Mouse (Mus musculus): ENCODE data around the gene Tapt1.
"Not testable (repeated sequence)": the region's sequence is repeated elsewhere in the genome, so short reads cannot be mapped to it uniquely, and the experiment has no call there.

Gene Tapt1

DNA sequence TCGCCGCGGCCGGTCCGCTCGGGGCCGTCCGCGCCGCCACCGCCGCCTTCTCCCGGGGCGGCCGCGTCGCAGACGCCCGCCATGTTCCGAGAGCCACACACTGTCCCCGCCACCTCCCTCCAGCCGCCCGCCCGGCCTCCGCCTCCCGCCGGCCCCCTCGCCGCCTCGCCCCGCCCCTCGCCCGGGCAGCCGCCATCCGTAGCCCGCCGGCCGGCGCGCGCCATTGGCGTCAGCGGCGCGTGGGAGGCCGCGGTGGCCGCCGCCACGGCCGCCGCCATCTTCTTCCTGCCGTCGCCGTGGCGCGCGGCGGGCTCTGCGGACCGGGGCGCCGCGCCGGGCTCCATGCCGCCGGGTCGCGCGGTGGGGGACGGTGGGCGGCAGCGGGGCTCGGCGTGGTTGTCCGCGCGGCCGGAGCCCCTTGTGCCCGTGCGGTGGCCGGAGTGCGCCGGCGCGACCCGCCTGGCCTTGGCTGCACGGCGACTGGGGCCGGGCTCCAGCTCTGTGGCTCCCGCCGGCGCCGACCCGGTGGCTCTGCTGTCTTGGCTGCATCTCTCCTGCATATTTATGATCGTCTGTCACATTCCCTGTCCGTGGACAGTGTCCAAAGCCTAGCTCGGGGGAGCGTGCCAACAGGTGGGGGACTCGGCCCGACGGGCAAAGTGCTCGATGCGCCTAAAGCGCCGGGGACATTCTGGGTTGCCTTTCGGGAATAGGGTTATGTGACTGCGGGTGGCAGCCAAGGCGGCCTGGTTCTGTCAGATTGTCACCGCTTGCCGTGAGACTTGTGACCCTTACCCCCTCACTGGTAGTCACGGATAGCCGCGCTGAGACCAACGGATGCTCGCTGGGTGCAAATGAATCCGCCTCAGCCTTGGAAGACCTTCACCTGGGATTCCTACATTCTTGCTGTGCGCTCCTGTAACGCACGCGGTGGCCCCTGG, at the start of gene Tapt1:
Tapt1 (minus strand) TSS at position 106 of the 941 bp plus-strand sequence.
- in situ Hi-C loops (cut with MboI, MseI), result loop anchor here (25.0 kb wide), 1 partner anchor 989 kb away; the partner anchor contains the start of gene Cpeb2

DNA sequence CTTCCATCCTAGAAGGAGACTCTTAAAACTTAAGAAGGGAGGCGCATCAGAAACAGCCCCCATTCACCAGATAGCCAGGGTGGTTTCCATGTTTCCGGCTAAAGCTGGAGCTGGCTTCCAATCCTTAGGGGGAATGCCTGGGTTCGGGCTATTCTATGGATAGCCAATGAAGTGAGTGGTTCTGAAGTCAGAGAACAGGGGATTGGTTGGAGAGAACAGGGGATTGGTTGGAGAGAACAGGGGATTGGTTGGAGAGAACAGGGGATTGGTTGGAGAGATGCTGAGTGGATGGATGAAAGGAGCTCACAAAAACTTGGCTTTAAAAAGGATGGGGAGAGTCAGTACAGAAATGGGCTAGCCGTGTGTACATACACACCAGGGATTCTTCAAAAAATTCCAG, 45.1 kb upstream of the Tapt1 start:
- in situ Hi-C loops (cut with MboI, MseI), result no loop called here

DNA sequence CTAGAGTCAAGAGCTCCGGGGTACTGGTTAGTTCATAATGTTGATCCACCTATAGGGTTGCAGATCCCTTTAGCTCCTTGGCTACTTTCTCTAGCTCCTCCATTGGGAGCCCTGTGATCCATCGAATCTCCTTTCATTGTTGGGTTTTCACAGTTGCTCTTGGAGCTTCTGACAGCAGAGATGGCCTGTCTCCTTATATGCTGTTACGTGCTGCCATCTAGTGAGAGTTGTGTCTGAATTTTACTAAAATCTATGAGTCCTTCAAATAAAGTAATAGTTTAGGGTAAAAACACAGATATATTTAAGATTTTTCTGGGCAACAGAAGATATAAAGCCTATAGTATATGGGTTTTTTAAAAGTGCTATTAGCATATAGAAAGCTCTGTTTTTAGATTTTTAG, 42.1 kb upstream of the Tapt1 start:
- in situ Hi-C loops (cut with MboI, MseI), result not testable (repeated sequence)

DNA sequence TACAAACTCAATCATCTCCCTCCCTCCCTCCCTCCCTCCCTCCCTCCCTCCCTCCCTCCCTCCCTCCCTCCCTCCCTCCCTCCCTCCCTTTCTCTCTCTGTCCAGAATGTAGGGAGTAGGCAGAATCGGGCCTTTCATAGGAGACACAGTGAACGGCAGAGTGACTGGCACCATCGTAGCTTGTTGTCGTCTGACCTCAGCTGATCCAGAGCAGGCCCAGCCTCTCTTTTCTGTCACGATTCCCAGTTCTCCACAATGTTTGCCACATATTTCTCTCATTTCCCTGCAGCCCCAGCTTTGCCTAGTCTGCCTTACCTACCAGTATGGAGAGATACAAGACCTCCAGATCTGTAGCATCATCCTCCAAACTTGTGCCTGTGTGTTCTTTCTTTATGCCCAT, 35.3 kb upstream of the Tapt1 start:
- in situ Hi-C loops (cut with MboI, MseI), result no loop called here

DNA sequence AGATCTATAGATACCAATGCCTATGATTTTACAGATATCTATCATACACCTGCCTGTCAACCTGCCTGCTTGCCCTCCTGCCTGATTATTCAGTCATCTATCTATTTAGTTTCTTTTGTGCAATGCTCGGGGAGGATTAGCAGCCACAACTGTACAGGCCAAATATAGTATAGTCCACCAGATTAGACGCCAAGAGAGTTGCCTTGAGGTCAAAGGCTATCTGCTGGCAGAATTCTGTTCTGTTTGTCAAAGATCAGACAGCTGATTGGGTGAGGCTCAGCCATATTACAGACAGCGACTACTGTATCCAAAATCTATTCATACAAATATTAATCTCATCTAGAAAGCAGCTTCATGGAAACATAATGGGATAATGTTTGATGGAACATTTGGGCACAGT, 34.7 kb upstream of the Tapt1 start:
- in situ Hi-C loops (cut with MboI, MseI), result no loop called here

DNA sequence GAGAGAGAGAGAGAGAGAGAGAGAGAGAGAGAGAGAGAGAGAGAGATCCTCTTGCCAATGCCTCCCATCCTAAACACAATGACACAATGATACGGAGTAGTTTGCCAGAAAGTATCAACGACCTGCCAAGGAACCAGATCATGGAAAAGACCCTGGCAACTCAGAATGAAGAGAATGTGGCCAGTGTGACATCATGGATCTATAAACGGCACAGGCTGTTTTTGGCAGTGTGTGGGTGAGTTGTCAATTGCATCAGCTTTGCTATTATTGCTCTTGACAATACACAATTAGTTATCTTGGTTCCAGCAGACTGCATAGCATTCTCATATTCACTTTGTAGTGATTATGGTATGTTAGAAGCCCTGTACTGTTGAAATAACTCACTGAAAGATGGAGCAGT, 33.3 kb upstream of the Tapt1 start:
- in situ Hi-C loops (cut with MboI, MseI), result loop anchor here (5.0 kb wide), 3 partner anchors 37 to 312 kb away; no protein-coding TSS in a partner anchor

DNA sequence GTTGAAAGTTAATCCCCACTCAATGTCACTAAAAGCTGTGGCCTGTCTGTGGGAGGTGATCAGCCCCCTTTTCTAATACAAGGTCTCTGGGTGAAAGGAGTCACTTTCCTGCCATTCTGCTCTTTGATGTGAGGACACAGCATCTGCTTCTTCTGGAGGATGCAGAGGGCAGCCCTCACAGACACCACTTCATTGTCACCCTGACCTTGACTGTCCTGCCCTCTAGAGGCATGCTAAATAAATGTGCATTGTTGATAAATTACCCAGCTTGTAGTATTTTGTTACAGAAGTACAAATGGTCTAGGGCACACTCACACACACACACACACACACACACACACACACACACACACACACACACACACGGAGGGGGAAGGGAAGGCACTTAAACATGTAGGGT, 31.7 kb upstream of the Tapt1 start:
- in situ Hi-C loops (cut with MboI, MseI), result loop anchor here (5.0 kb wide), 3 partner anchors 36 to 311 kb away; no protein-coding TSS in a partner anchor

DNA sequence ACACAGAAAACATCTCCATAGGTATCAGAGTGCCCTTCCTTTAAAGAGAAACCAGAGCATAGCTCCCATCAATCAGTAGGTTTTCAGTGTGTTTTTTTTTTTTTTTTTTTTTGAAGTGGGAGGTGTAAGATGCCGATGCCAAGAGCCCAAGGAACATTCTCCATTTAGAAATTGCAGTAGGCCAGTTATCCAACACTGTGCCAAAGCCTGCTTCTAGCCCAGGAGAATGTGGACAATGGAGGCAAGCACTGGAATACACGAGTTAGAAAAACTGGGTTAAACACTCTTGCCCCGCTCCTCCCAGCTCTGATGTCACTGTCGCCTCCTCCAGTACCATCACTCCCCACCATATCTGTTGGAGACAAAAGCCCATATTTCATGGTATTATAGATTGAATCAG, 31.0 kb upstream of the Tapt1 start:
- in situ Hi-C loops (cut with MboI, MseI), result loop anchor here (5.0 kb wide), 3 partner anchors 35 to 310 kb away; no protein-coding TSS in a partner anchor

DNA sequence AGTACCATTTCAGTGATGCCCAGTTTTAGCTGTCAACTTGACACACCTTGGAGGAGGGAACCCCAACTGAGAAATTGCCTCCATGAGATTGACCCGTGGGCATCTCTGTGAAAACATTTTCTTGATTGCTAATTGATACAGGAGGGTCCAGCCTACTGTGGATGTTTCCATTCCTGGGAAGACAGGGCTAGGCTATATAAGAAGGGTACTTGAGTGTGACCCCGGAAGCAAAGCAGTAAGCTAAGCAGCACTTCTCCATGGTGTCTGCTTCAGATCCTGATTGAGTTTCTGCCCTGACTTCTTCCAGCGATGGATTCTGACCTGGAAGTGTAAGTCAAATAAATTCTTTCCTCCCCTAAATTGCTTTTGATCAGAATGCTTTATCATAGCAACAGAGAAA, 30.1 kb upstream of the Tapt1 start:
- in situ Hi-C loops (cut with MboI, MseI), result loop anchor here (5.0 kb wide), 3 partner anchors 34 to 309 kb away; no protein-coding TSS in a partner anchor

DNA sequence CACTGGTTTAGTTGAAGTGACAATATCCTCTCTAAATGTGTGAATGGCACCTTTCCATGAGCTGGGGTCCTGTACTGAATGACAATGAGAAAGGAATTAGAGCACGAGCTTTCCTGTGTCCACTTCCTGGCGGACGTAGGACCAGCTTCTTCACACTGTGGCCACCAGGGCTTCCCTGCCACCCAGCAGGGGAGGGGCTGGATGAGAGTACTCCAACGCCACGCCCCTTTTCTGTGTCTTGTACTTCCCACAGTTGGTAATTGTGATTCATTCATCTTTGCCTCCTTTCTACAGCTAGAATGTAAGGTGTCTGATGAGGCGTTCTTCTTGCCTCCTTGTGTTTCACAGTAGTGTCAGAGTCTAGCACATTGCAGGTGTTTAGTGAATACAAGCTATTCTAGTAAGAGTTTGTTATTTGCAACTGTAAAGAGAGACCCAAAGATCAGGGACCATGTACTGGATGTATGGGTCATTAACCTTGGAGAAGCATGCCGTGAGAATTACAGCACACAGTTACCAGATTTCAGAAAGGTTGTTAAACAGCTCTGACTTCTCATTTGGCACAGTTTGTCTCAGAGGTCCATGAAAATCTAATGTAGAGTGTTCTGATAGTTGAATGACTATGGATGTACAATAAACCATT, 29.5 kb upstream of the Tapt1 start:
- in situ Hi-C loops (cut with MboI, MseI), result loop anchor here (5.0 kb wide), 3 partner anchors 34 to 309 kb away; no protein-coding TSS in a partner anchor

DNA sequence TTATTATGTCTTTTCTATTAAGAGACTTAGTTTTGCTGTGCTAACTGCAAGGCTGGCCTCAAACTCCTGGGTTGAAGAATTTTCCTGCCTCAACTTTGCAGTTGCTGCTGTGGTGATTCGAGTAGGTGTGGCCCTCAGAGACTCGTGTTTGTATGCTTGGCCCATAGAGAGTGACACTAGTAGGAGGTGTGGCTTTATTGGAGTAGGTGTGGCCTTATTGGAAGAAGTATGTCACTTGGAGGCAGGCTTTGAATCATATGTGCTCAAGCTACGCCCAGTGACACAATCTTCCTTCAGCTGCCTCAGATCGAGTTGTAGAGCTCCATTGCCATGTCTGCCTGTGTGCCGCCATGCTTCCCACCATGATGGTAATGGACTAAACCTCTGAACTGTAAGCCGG, 27.0 kb upstream of the Tapt1 start:
- in situ Hi-C loops (cut with MboI, MseI), result no loop called here

DNA sequence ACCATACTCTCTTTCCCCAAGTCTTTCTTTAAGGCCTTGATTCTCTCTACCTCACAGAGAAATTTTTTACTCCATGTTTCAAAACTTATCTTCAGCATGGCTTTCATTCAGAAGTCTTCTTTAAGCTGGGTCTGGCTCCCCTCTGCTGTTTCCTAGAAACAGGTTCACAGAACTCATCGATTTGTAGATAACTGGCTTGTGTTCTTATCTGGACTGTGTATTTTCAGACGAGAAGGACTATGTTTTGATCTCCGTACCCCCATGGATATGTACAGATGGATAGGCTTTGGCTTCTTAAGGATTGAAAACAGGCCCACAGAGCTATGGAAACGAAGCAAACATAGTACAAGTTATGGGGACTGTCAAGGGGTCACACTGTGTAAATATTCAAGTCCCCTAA, 26.0 kb upstream of the Tapt1 start:
- in situ Hi-C loops (cut with MboI, MseI), result no loop called here

DNA sequence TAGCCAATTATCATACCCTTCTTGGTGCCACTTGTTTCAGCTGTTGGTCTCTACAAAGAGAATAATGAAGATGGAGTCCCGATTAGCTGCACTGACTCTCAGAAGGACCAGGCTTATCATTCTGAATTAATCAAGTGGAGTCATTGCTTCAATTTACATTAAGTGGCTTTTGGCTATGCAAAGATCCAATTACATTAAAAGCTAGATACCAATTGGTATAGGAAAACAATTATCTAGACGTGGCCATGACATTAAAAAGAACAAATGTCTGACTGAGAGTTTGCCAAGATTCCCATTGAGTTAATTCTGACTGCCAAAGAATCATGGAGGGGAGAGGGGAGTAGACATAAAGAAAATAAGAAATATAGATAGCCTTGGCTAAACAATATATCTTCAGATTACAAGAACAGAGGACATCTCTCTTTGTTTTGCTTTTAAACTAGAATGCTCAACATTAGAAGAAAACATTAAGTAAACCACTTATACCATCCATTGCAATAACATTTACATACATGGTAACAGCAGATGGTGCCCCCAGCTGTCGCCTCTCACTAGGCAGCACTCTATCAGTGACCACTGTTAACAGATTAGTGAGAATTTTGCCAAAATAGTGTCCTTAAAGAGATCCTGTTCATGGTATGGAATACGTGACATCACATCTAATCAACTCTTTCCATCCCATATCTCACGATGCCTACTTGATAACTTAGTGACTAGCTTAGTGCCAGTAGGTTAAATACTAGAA, 24.0 kb upstream of the Tapt1 start:
- in situ Hi-C loops (cut with MboI, MseI), result no loop called here

DNA sequence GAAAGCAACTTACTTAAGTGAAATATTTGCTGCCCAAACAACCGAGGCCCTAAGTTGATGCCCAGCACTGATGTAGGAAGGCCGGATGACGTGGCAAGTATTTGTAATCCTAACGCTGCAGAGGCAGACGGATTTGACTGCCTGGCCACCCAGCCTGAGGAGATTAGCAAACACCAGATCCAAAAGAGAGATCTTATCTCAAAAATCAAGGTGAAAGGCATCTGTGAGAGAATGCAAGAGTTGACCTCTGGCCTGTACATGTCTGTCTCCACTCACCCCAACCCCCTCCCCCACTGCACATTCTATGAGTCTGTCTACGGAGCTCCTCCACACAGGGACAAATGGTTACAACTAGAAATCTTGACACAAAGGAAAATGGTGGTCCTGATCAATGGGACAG, 22.9 kb upstream of the Tapt1 start:
- in situ Hi-C loops (cut with MboI, MseI), result loop anchor here (25.0 kb wide), 1 partner anchor 1012 kb away; the partner anchor contains the start of gene Cpeb2

DNA sequence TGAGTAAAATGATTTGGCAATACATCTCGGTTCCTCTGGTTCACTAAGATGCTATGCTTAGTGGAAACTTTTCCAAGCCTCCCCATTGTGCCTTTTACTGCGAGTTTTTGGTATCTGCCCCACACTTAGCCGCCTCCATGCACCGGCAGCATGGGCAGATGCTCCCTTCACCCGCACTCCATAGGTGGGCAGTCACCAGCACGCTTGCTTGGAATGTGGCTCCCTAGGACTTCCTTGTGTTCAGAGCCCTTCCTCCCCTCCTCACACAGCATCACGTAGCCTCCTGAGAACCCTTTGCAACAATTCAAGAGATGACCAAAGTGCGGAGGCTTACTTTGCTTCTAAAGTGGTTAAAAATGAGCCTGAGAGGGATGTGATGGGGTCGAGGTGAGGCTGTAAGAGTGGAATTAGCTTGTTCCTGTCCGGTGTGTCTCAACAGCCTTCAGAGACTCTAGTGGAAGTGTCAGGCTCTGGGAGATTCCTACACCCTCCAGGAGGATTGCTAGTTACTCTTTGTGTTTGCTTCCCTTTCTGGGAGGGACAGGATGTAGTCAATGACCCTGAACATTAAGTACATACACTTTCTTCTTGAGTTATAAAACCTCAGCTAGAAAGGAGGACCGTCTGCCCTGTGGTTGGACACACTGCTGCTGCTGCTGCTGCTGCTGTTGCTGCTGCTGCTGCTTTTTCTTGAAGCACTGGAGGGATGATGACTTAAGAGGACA, 20.2 kb upstream of the Tapt1 start:
- in situ Hi-C loops (cut with MboI, MseI), result loop anchor here (25.0 kb wide), 1 partner anchor 1009 kb away; the partner anchor contains the start of gene Cpeb2

DNA sequence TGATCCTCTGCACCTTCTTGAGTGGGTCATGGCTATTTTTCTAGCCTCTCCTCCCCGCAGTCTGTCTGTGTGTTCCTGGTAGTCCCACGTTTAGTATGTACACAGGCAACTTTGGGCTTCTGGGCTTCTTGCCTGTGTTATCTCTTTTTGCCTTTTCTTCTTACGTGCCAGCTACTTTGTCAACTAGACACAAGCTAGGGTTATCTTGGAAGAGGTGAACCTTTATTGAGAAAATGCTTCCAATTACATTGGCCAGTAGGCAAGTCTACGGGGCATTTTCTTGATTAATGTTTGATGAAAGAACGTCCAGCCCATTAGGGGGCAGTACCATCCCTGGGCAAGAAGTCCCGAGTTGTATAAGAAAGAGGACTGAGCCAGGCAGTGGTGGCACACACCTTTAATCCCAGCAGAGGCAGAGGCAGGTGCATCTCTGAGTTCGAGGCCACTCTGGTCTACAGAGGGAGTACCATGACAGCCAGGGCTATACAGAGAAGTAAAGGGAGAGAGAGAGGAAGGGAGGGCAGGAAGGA, 18.5 kb upstream of the Tapt1 start:
- in situ Hi-C loops (cut with MboI, MseI), result loop anchor here (25.0 kb wide), 1 partner anchor 1008 kb away; the partner anchor contains the start of gene Cpeb2

DNA sequence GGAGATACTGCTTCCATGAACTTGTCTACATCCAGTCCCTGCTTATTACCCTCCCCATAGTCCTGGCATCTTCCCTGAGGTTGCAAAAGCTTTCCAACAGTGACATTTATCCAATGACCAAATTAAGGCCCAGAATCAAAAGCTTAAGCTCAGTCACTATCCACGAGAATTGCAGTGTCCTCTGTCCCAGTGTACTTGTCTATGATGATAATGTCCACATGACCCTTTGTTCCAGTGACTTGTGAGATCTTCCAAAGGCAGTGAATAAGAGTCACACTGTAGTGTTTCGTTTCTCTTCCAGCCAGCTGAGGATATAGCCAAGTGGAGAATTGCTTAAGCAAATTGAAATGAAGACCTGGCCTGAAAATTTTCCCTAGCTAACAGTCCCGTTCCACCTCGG, 16.4 kb upstream of the Tapt1 start:
- in situ Hi-C loops (cut with MboI, MseI), result loop anchor here (25.0 kb wide), 1 partner anchor 1006 kb away; the partner anchor contains the start of gene Cpeb2

DNA sequence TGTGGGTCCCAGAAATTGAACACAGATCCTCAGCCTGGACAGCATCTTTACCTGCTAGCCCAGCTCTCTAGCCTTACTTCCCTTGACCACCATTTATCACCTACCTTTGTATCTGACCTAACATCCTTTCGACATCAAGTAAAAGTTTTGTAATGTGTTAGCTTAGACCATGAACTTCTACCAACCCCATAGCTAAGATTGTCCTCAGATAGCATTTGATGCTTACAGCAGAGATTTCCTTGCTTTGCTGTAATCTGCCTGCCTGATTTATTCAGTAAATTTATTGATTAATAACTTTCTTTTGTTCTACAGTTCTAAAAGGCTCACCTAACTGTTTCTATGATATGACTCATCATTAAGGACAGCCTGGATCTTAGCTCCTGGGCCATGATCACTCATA, 15.3 kb upstream of the Tapt1 start:
- in situ Hi-C loops (cut with MboI, MseI), result loop anchor here (25.0 kb wide), 1 partner anchor 1004 kb away; the partner anchor contains the start of gene Cpeb2

DNA sequence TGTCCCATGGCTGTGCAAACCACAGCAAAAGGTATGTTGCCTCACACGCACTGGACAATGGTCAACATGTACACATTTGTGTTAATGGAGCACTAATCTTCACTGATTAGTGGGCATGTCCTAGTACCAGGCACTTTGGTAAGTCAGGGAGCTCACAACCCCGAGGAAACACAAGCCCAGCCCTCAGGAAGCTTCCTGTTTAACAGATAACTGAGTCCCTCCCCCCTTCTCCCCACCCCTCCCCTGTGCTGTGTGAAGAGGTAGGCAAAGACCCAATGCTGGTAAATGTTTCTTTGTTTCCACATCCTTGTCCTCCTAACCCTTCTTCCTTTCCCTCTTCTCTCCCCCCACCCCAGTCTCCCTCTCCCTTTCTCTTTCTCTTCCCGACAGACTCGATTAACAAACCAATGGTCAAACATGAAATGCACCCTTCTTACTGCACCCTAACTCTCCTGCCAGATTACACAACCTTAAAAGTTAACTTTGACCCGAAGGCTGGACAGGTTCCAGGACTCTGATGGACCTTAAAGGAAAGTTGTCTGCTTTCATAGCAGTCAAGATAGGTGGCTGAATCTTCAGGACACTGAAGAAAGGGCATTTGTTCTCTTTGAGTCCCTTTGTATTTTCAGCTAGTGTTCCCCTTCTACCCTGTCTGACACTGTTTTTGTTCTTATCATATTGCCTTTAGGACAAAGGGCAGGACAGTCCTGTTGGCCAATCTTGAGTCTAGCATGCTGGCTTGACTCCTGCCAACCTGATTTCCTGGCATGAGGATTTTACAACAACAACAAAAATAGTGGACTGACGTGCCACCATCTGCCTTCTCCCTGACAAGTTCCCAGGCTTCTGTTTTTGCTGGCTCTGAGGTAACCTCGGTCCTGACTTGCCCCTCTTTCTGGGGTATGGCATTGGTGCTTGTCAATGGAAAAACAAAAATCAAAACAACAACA, 13.0 kb upstream of the Tapt1 start:
- in situ Hi-C loops (cut with MboI, MseI), result loop anchor here (25.0 kb wide), 1 partner anchor 1002 kb away; the partner anchor contains the start of gene Cpeb2
